ENCODE assay signal across 8 mouse cellular contexts in genomic region chr5:112343205-112343595, GRCm38 (mm10). TPM values are rescaled to one million over a fixed set of nuclear protein-coding genes. Genes with fewer than 3 reads are reported as not detected.
A peak's percentile ranks its signal among the peaks of the same experiment; 100 is the strongest.
DNase-seq lines count a peak whose midpoint lies in the region; ATAC-seq and TF ChIP-seq lines count a peak whose summit lies in the region.

No protein-coding gene starts in this region.

- no peak for DNase-seq in lung, postnatal 10 days
- DNase-seq in c-Kit-negative CD71-positive TER-119-positive erythroid progenitor cells, embryonic 14.5 days (ENCODE audit: low read depth, low spot score), result peak; percentile 41
- DNase-seq in lung, postnatal 0 days (ENCODE audit: low spot score), result peak; percentile 69
- DNase-seq in ovary, postnatal 36 days (ENCODE audit: low spot score), result no peak
- DNase-seq in cerebellum, postnatal 36 days, result no peak
- DNase-seq in cerebellum, postnatal 25 days, result no peak

- H3K4me2 ChIP-seq in lung, embryonic 15.5 days, result peak overlapping the region; percentile 83
- H3K4me2 ChIP-seq in lung, postnatal 0 days (replicated peaks; ENCODE audit: low read depth, low read length), result peak overlapping the region; percentile 65

- 0 out of 2 replicates have a peak, but pooled peaks have one; percentile 7 for TF ChIP-seq CTCF in lung, postnatal 0 days (IDR thresholded peaks at IDR 0.05)

- TF ChIP-seq EP300 in lung, postnatal 0 days (IDR thresholded peaks at IDR 0.05), result no peak

- H3K27me3 ChIP-seq in lung, embryonic 15.5 days, result no peaks in the 10 kb centered on the region
- no peaks in the 10 kb centered on the region for H3K27me3 ChIP-seq in lung, postnatal 0 days (replicated peaks; ENCODE audit: insufficient read depth, low read length)

- H3K9me3 ChIP-seq in lung, embryonic 15.5 days, result no peaks in the 10 kb centered on the region
- no peaks in the 10 kb centered on the region for H3K9me3 ChIP-seq in lung, postnatal 0 days (ENCODE audit: low read length)

- H3K4me1 ChIP-seq in lung, embryonic 15.5 days, result peaks cover 20% of the 10 kb centered on the region
- 0 out of 2 replicates have a peak, but pooled peaks cover 3% of the 10 kb centered on the region for H3K4me1 ChIP-seq in lung, postnatal 0 days (ENCODE audit: insufficient read depth, low read depth, low read length)

- H3K27ac ChIP-seq in lung, embryonic 15.5 days, result peak overlapping the region; percentile 41; the same call in 1 of the 2 replicates
- peak overlapping the region; percentile 78 for H3K27ac ChIP-seq in lung, postnatal 0 days (ENCODE audit: low read length)

- H3K9ac ChIP-seq in lung, embryonic 15.5 days, result peak overlapping the region; percentile 81
- H3K9ac ChIP-seq in lung, postnatal 0 days (replicated peaks; ENCODE audit: low read depth), result peak overlapping the region; percentile 76

- peak overlapping the region; percentile 99 for H3K4me3 ChIP-seq in lung, embryonic 15.5 days
- peak overlapping the region; percentile 87 for H3K4me3 ChIP-seq in lung, postnatal 0 days (ENCODE audit: low read depth, low read length)

- ATAC-seq in lung, embryonic 15.5 days (ENCODE audit: borderline replicate concordance, extremely low read depth, low FRiP score, low TSS enrichment), result peak; percentile 69; the same call in 1 of the 2 replicates
- ATAC-seq in hematopoietic stem cell, adult 5-6 weeks (replicated peaks in 1 of 2; ENCODE audit: insufficient read depth in 1 of 2, low FRiP score in 2 of 2, low TSS enrichment in 1 of 2, low read depth in 1 of 2, poor library complexity in 2 of 2, severe bottlenecking in 2 of 2), result peak; percentile 41 to 50; a peak in 3 of 4 replicates
- peak; percentile 85 for ATAC-seq in lung, postnatal 0 days

- peaks cover 12% of the 10 kb centered on the region for H3K36me3 ChIP-seq in lung, embryonic 15.5 days
- no peaks in the 10 kb centered on the region for H3K36me3 ChIP-seq in lung, postnatal 0 days (ENCODE audit: insufficient read depth, low read length)

- WGBS in lung, embryonic 15.5 days, result under 1% methylated on average over 24 of the region's 24 CpGs
- WGBS in lung, postnatal 0 days, result 0% methylated on average over 24 of the region's 24 CpGs

RNA-seq across cellular contexts. Expression of gene Hps4, which starts 0.3 kb away (rescaled TPM):
- 26.3 and 31.1 TPM in 2 replicates for polyA plus RNA-seq in lung, embryonic 15.5 days (2015; fragmentation: Nextera tagmentation; extraction: Ambion mirVana)
- total RNA-seq in hematopoietic stem cell, adult 5-6 weeks (2017), result 11.3 and 12.0 TPM in 2 replicates
- 19.7 and 22.1 TPM in 2 replicates for polyA plus RNA-seq in lung, postnatal 0 days (2015; fragmentation: Nextera tagmentation; extraction: Ambion mirVana)

RNA-seq across cellular contexts. Expression of gene Srrd, which starts 0.4 kb away (rescaled TPM):
- polyA plus RNA-seq in lung, embryonic 15.5 days (2015; fragmentation: Nextera tagmentation; extraction: Ambion mirVana), result 45.7 and 47.2 TPM in 2 replicates
- 15.5 and 16.5 TPM in 2 replicates for total RNA-seq in hematopoietic stem cell, adult 5-6 weeks (2017)
- 21.3 and 21.9 TPM in 2 replicates for polyA plus RNA-seq in lung, postnatal 0 days (2015; fragmentation: Nextera tagmentation; extraction: Ambion mirVana)

RNA-seq across cellular contexts. Expression of gene Gm6583, which starts 12.6 kb away (rescaled TPM):
- polyA plus RNA-seq in lung, embryonic 15.5 days (2015; fragmentation: Nextera tagmentation; extraction: Ambion mirVana), result 0.10 and 0.23 TPM in 2 replicates
- not detected in 2 replicates for total RNA-seq in hematopoietic stem cell, adult 5-6 weeks (2017)
- polyA plus RNA-seq in lung, postnatal 0 days (2015; fragmentation: Nextera tagmentation; extraction: Ambion mirVana), result 0.25 and 0.31 TPM in 2 replicates

RNA-seq across cellular contexts. Expression of gene Tfip11, which starts 17.0 kb away (rescaled TPM):
- polyA plus RNA-seq in lung, embryonic 15.5 days (2015; fragmentation: Nextera tagmentation; extraction: Ambion mirVana), result 30.1 and 30.4 TPM in 2 replicates
- total RNA-seq in hematopoietic stem cell, adult 5-6 weeks (2017), result 21.5 and 22.2 TPM in 2 replicates
- 16.0 and 16.7 TPM in 2 replicates for polyA plus RNA-seq in lung, postnatal 0 days (2015; fragmentation: Nextera tagmentation; extraction: Ambion mirVana)

RNA-seq across cellular contexts. Expression of gene Asphd2, which starts 51.5 kb away (rescaled TPM):
- polyA plus RNA-seq in lung, embryonic 15.5 days (2015; fragmentation: Nextera tagmentation; extraction: Ambion mirVana), result 3.8 and 3.9 TPM in 2 replicates
- total RNA-seq in hematopoietic stem cell, adult 5-6 weeks (2017), result not detected in 2 replicates
- polyA plus RNA-seq in lung, postnatal 0 days (2015; fragmentation: Nextera tagmentation; extraction: Ambion mirVana), result 1.9 and 2.0 TPM in 2 replicates

Comparison
In these comparisons a context has a peak if more than half of its experiments do, and no peak if none do; other contexts are left out.
1. DNase-seq: peak in c-Kit-negative CD71-positive TER-119-positive erythroid progenitor cells, embryonic 14.5 days (single experiment) and lung, postnatal 0 days (single experiment); none in lung, postnatal 10 days (single experiment), ovary, postnatal 36 days (single experiment), cerebellum, postnatal 36 days (0 of 2) and cerebellum, postnatal 25 days (0 of 2).
2. Peak in every context shown above with its lines, with median percentiles within 50 percentile points of each other: ATAC-seq.